Mouse (Mus musculus) MEL (cell line): Measurements from ENCODE around the gene Ppp1r18.

ENCODE experiments used
- CTCF ChIP-seq, 3 experiments: IDR thresholded peaks in 2 of 3; conservative IDR thresholded peaks in 1 of 3; 2 replicates each; pipeline ENCODE4 v1.5.1; 2011 to 2012; ENCODE audit warnings: low read length in 3 of 3, low read depth in 2 of 3, mild to moderate bottlenecking in 2 of 3, improper control_type of control experiment in 1 of 3, inconsistent platforms in 1 of 3, mixed read lengths in 1 of 3, moderate library complexity in 1 of 3; ENCODE audit not compliant: control insufficient read depth in 1 of 3, insufficient read depth in 1 of 3, poor library complexity in 1 of 3, severe bottlenecking in 1 of 3
- MAFK ChIP-seq: IDR thresholded peaks from 2 replicates; pipeline ENCODE4 v1.6.1; 2011; ENCODE audit warnings: low read depth, mild to moderate bottlenecking, low read length, improper control_type of control experiment, borderline replicate concordance

GRCm38 (mm10) chr17:35918276-35919059 lies 53.1 kb downstream of the Ppp1r18 start:
- TF ChIP-seq CTCF (IDR thresholded peaks at IDR 0.05 in 2 of 3, conservative IDR thresholded peaks at IDR 0.05 in 1 of 3; ENCODE audit: control insufficient read depth in 1 of 3, insufficient read depth in 1 of 3, low read depth in 2 of 3, low read length in 3 of 3, poor library complexity in 1 of 3, severe bottlenecking in 1 of 3): no peak
- no peak for TF ChIP-seq MAFK
